Mouse (Mus musculus): ENCODE results near the gene St6galnac3.
"Not testable (repeated sequence)": the region's sequence is repeated elsewhere in the genome, so short reads cannot be mapped to it uniquely, and the experiment has no call there.

The St6galnac3 gene

GRCm38 (mm10) chr3:153396375-153397068 lies 328.5 kb downstream of the St6galnac3 start:
- no peak for DNase-seq

DNA sequence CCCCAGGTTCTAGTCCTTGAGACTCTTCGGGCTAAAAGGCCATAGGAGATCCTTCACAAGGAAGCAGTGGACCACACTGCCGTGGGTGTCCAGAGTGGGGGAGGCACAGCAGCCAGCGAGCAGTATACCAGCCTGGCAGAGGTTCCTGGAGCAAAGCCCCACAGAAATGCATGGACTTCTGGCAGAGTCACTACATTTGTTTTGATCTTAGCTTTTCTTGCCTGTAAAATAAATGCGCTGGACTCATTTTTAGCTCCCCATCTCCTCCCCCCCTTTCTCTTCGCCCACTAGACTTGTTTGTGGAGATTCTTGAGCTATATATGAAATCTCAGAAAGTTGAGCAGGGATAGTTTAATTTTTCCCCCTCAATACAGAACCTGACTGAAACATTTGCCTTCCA lies 329.6 kb downstream of the St6galnac3 start:
- no peak for DNase-seq

- DNase-seq: no peak
These were observed 330.2 kb downstream of the St6galnac3 start for GRCm38 (mm10) chr3:153394751-153395150.

DNA sequence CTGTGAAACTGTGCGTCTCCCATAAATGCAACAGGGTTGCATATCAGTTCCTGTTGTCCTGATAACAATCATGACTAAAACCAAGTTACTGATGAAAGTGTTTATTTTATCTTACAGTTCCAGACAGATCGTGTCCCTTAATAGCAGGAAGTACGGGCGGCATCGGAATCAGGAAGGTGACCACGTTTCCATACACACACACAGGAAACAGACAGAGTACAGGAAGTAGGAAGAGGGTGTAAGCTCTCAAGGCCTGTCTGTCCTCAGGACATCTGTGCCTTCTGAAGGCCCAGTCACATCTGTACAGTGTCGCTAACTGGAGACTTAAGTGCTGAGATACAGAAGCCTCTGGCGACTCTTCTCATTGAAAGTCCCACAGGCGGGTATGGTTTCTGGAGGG lies 330.8 kb downstream of the St6galnac3 start:
- DNase-seq: no peak

- not testable (repeated sequence) for DNase-seq
These were observed 333.5 kb downstream of the St6galnac3 start for GRCm38 (mm10) chr3:153391451-153391850.

GRCm38 (mm10) chr3:153384651-153385050 lies 340.3 kb downstream of the St6galnac3 start:
- not testable (repeated sequence) for DNase-seq

GRCm38 (mm10) chr3:153383656-153384055 lies 341.3 kb downstream of the St6galnac3 start:
- DNase-seq: no peak

DNA sequence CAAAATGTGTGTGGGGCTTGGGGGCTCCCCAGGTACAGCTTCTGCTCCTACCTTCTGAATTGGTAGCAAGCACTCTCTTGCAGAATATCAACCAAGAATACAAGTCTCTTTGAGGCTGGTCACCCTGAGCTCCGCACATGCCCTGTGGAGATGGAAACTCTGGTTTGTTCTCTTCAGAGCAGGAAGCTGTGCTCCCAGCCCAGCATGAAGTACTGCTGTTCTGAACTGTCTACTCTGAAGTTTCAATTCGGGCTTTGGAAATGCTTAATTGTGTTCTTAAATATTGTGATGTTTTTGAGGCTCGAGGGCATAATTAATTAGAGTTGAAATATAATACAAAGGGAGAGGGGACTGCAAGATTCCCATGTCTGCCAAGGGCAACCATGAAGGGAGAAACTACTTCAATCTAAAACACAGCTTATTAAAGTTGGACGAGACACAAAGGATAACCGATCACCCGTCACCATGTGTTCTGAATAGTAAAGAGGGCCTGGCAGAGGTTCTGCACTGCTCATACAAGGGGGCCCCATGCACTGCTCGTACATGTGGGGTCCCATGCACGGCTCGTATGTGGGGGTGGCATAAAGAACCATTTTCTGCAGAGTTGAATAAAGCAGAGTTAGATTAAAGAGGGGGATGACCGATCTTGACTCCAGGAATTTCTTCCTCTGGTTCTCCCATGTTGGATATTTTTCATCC lies 359.8 kb downstream of the St6galnac3 start:
- DNase-seq: no peak

GRCm38 (mm10) chr3:153364366-153364765 lies 360.6 kb downstream of the St6galnac3 start:
- DNase-seq: no peak

- no peak for DNase-seq
These were observed 365.0 kb downstream of the St6galnac3 start for GRCm38 (mm10) chr3:153359966-153360365.

DNA sequence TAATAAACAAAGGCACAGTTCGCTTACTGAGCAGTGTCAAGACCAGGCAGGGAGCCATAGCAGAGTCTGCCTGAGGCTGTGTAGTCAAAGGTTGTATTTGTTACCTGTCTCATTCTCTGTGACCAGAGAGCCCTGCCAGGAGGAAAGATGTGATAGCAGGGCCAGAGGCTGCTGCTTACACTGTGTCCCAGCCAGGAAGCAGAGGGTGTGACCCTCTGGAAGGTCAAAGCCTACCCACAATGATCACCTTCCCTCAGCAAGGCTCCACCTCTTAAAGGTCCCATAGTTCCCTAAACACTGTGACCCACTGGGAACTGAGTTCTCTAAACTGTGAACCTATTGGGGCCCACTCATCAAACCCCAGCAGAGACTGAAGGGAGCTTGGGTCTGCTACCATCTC lies 368.9 kb downstream of the St6galnac3 start:
- DNase-seq: no peak

DNA sequence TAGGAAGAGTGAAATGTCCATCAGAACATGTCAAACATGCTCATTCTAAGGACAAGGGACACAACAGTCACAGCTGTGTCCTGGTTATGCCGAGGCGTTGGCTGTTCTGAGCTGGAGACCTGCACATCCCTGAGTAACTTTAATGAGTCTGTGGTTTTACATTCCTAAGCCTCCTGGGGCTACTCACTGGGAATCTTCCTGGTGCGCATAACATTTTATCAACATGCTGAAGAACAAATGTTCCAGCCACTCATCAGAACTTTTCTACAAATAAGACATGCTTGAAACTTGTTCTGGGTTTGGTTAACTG lies 370.0 kb downstream of the St6galnac3 start:
- DNase-seq: no peak

DNA sequence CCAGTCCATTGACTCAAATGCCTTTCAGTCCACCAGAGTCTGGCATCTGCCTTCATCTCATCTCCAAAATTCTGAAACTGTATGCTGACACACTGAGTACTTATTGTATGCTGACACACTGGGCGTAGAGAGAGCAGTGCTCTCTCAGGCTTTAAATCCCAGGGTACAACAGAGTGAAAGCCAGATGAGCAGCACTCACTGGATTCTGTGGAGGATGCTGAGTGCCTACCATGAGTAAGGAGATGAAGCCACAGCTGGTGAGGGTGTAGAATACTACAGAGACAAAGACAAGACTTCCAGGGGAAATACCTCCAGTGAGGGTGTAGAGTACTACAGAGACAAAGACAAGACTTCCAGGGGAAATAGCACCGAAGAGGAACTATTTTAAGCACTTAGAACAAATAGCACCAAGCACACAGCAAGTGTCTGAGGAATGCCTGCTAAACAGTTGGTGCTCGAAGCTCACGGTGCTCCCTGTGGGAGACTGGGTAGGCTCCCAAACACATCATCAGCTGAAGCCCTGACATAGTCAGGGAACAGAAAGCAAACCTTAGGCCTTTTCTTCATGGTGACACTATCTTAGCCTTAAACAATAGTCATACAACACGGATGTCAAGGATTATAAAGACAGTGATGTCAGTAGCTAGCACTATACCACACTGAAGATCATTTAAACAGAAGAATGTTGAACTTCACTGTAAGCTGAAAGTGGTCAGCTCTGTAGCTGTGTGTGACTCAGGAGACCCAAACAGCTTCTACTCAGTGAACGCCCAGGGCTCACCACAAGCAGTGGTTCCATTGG lies 370.6 kb downstream of the St6galnac3 start:
- no peak for DNase-seq

DNA sequence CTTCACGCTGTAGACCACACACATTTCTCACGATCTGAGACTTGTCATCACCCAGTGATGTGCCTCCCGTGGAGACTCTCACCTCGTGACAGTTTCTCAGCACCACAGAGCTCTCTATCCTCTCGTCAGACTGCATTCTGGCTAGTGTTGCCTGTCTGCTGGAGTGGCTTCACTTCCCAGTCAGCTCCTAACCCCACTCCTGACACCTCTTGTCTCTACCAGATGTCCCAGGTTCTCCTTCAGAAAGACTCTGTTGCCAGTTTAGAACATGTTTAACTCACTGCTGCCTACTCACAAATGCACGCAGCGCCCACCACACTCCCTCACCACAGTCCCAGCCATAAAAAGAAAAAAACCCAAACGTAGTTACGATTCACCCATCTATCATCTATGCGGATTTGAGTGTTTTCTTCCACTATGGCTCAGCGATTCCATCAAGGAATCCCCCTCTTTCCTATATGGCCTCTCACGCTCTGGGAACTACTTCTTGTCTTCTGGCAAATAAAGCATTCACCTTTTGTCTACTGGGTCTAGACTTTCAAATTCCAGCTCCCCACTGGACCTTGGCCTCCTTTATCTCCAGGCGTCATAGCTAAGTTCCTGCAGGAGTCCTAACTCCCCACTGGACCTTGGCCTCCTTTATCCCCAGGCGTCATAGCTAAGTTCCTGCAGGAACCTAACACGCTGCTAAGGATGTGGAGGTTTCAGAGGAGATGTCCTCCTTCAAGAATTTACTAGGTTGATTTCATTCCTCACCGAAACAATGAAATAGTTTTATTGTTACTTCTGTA lies 371.5 kb downstream of the St6galnac3 start:
- DNase-seq: no peak

DNA sequence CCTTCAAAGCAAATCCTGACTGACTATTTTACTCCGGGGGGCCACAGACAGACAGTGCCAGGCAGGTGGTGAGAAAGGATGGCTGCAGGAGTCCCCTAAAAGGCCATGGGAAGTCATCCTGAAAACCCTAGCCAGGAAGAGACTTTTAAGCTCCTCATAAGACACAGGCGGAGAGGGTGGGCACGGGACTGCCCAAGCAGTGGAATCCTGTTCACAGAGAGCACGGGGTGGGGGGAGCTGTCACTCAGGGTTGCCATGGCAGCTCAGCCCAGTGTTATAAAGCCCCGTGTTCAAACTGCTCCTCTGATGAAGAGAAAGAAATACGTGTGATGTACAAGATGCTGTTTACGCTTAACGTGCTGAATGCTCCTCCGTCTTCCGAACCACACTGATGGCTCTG lies 375.0 kb downstream of the St6galnac3 start:
- no peak for DNase-seq

DNA sequence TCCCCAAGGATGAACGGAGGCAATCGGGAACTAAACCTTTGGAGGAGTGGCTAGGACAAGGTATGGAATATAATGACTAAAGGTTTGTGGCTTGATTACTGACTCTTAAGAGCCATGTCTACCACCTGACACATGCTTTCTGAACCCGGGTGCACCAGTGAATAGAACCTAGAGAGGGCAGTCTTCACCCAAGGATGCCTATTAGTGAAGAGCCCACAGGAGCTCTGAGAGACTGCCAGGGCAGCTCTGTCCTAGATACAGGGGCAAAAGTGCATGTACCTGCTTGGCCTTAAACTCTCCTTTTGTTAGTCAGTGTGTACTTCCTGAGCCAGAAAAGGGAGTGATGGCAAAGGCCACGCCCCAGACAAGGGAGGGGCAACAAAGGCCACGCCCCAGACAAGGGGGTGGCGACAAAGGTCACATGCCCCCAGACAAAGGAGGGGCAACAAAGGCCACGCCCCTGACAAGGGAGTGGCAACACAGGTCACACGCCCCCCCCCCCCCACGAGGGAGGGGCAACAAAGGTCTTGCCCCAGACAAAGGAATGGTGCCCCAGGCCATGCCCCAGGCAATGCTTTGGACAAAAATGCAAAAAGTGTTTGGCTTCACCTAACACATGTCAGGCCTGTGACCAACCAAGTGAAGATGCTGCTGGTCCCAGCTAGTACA lies 376.0 kb downstream of the St6galnac3 start:
- no peak for DNase-seq

GRCm38 (mm10) chr3:153344979-153345378 lies 380.0 kb downstream of the St6galnac3 start:
- DNase-seq: no peak

DNA sequence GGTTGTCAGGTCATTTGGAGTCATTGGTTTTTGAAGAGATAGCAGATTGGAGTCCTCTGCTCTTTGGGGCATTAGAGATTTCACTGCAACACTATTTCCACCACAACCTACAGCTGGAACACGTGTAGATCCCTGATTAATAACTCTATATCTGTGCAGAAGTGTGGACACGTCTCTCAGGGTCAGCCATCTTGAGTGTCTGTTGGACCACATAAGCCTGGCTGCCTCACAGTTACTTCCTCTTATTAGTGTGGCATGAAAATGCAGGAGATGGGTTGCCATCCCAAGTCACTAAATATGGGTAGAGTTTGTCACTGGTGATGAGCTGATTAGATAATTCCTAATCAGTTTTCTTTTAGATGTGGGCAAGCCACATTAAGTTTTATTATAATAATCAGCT lies 385.0 kb downstream of the St6galnac3 start:
- no peak for DNase-seq

GRCm38 (mm10) chr3:153339091-153339490 lies 385.9 kb downstream of the St6galnac3 start:
- no peak for DNase-seq

DNA sequence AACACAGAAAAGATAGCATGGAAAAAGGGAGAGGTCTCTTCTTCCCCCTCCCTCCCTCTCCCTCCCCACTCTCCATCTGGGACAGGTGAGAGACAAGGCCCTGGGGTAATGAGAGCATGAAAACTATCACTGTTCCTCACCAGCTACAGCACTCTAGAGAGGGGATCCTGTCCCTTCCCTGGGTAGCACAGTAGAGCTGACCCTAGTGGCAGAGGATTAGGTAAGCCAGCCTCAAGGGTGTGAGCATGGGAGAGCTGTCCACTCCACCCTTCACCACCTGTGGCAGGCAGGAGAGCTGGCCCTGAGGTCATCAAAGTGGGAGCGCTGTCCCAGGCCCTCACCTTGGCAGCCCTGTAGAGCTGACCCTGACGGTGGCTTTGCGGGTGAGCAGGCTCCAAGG lies 387.2 kb downstream of the St6galnac3 start:
- no peak for DNase-seq

DNA sequence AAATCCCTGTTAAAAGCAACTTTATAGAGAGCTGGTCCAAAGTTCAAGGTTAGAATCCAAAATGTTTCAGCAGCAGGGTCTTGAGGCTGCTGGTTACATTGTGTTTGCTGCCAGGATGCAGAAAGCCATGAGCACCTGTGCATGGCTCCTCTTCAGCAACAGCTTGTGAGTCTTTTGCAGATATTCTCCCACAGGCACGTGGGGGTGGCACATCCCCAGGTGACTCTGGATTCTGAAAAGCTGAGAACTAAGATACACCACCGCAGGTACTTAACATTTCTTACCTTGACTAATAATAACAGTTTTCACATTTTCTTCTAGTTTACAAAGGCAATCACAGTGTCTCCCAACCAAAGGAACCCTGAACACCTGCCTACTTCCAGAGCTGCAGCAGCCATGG lies 387.8 kb downstream of the St6galnac3 start:
- DNase-seq: no peak

DNA sequence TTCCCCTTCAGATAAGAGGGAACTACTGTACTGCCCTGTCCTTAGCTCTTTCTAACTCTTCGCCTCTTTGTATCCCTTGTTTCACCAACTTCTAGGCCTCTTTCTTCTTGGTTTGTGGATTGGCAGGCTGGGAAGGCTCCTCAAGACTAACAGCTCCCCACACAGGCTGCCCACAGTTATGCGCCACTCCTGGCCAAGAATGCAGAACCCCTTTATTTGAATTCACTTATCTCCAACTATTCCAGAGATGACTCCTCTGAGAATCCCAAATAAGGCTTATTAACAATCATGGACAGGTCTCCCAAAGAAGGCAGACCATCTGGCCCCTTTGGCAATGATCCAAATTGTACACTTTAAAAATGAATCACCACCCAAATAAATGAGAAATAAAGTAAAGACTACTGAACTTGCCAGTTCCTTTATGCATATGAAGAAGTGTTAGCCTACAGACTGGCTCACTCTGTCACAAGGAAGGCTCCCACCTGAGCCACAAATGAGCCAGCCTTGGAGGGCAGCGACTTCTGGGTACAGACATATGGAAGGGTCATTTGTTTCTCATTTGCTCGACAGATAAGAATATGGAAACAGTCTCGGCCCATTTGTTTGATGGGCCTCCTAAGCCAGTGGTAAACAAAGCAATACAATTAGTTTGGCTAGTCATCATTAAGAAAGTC lies 390.7 kb downstream of the St6galnac3 start:
- DNase-seq: no peak

All from cerebellum, adult 11 months (tissue).